Mouse (Mus musculus): Measurements from ENCODE around the gene Aanat. TPM values are rescaled to one million over a fixed set of nuclear protein-coding genes. Genes with fewer than 3 reads are reported as not detected.

Gene Aanat
- total and polyA plus RNA-seq, 3 experiments: not detected

- no peak overlapping the region for H3K4me3 ChIP-seq (replicated peaks in 1 of 3; ENCODE audit: low read depth in 2 of 3, low read length in 2 of 3, poor library complexity in 1 of 3)
- H3K4me2 ChIP-seq (ENCODE audit: insufficient read depth, low read depth, poor library complexity, severe bottlenecking): no peak overlapping the region
- H3K36me3 ChIP-seq (replicated peaks in 1 of 2; ENCODE audit: control insufficient read depth in 1 of 2, insufficient read depth in 1 of 2, low read length in 1 of 2): peaks cover 0 to 50% of the 10 kb centered on the region in 2 experiments
- H3K27me3 ChIP-seq (replicated peaks): no peaks in the 10 kb centered on the region
- no peak for DNase-seq (ENCODE audit: extremely low read depth)
- no peak overlapping the region for H3K27ac ChIP-seq (ENCODE audit: insufficient read depth, low read depth)
- peaks cover 22 to 87% of the 10 kb centered on the region in 2 experiments for H3K4me1 ChIP-seq (ENCODE audit: control insufficient read depth in 1 of 2, insufficient read depth in 2 of 2)
- no peaks in the 10 kb centered on the region for H3K9me3 ChIP-seq (replicated peaks; ENCODE audit: low read length)
- dilution Hi-C loops (cut with MboI; ENCODE audit: extremely low pct_ligation_motif_present, extremely low pct_unique_long_range_greater_than_20kb, low sequenced_read_pairs): no loop called here
- in situ Hi-C loops (cut with MboI; ENCODE audit: low pct_ligation_motif_present, low pct_unique_long_range_greater_than_20kb, low sequenced_read_pairs): no loop called here
- peaks cover 32% of the 10 kb centered on the region for H3K79me2 ChIP-seq (replicated peaks; ENCODE audit: control insufficient read depth, extremely low read depth, insufficient read depth, poor library complexity, severe bottlenecking)
- TF ChIP-seq SMC3 (IDR thresholded peaks at IDR 0.05; ENCODE audit: low read depth, low read length) (no peak), MAZ (IDR thresholded peaks at IDR 0.05; ENCODE audit: low read depth, low read length) (no peak), MEF2A (IDR thresholded peaks at IDR 0.05; ENCODE audit: borderline replicate concordance, low read depth, low read length) (no peak), ZC3H11A (IDR thresholded peaks at IDR 0.05; ENCODE audit: low read depth, low read length) (no peak), IRF4 (IDR thresholded peaks at IDR 0.05; ENCODE audit: low read depth, low read length) (no peak), RCOR1 (conservative IDR thresholded peaks at IDR 0.05; ENCODE audit: low read depth, low read length) (no peak), BHLHE40 (IDR thresholded peaks at IDR 0.05; ENCODE audit: low read depth, low read length) (no peak), NRF1 (IDR thresholded peaks at IDR 0.05; ENCODE audit: low read depth, low read length) (no peak), ETS1 (conservative IDR thresholded peaks at IDR 0.05; ENCODE audit: low read depth, low read length) (no peak), CHD1 (IDR thresholded peaks at IDR 0.05; ENCODE audit: low read depth, low read length) (no peak), POLR2AphosphoS2 (IDR thresholded peaks at IDR 0.05; ENCODE audit: low read depth, low read length) (no peak), MXI1 (IDR thresholded peaks at IDR 0.05; ENCODE audit: low read depth, low read length) (no peak), ZNF384 (IDR thresholded peaks at IDR 0.05; ENCODE audit: low read depth, low read length) (no peak), SIN3A (IDR thresholded peaks at IDR 0.05; ENCODE audit: low read length) (no peak)
- no peak overlapping the region for H3K9ac ChIP-seq (ENCODE audit: insufficient read depth, low read depth)
Observed at GRCm38 (mm10) chr11:116575396-116575795, 10.8 kb upstream of the Aanat start.

GRCm38 (mm10) chr11:116579280-116579679 is 7.0 kb upstream of the Aanat start:
- H3K9me3 ChIP-seq (replicated peaks; ENCODE audit: low read length): no peaks in the 10 kb centered on the region
- no peak overlapping the region for H3K27ac ChIP-seq (ENCODE audit: insufficient read depth, low read depth)
- peaks cover 2% of the 10 kb centered on the region for H3K27me3 ChIP-seq (replicated peaks)
- H3K9ac ChIP-seq (ENCODE audit: insufficient read depth, low read depth): no peak overlapping the region
- in situ Hi-C loops (cut with MboI; ENCODE audit: low pct_ligation_motif_present, low pct_unique_long_range_greater_than_20kb, low sequenced_read_pairs): no loop called here
- TF ChIP-seq USF1 (IDR thresholded peaks at IDR 0.05; ENCODE audit: low read depth, low read length) (no peak), MAZ (IDR thresholded peaks at IDR 0.05; ENCODE audit: low read depth, low read length) (no peak), NRF1 (IDR thresholded peaks at IDR 0.05; ENCODE audit: low read depth, low read length) (no peak), GABPA (IDR thresholded peaks at IDR 0.05; ENCODE audit: insufficient replicate concordance, low read depth, low read length) (no peak), MXI1 (IDR thresholded peaks at IDR 0.05; ENCODE audit: low read depth, low read length) (no peak), POLR2A (IDR thresholded peaks at IDR 0.05; ENCODE audit: low read depth, low read length) (no peak), SMC3 (IDR thresholded peaks at IDR 0.05; ENCODE audit: low read depth, low read length) (no peak), E2F4 (IDR thresholded peaks at IDR 0.05; ENCODE audit: insufficient replicate concordance, low read depth, low read length) (no peak), MAFK (IDR thresholded peaks at IDR 0.05; ENCODE audit: insufficient replicate concordance, low read length) (no peak), SIN3A (IDR thresholded peaks at IDR 0.05; ENCODE audit: low read length) (no peak), CHD1 (IDR thresholded peaks at IDR 0.05; ENCODE audit: low read depth, low read length) (no peak), ELF1 (IDR thresholded peaks at IDR 0.05; ENCODE audit: low read depth, low read length) (no peak), KAT2A (IDR thresholded peaks at IDR 0.05; ENCODE audit: insufficient replicate concordance, low read length) (no peak), ZNF384 (IDR thresholded peaks at IDR 0.05; ENCODE audit: low read depth, low read length) (no peak), TCF12 (IDR thresholded peaks at IDR 0.05; ENCODE audit: low read depth, low read length) (no peak), EP300 (IDR thresholded peaks at IDR 0.05; ENCODE audit: low read length) (no peak)
- H3K4me1 ChIP-seq (ENCODE audit: control insufficient read depth in 1 of 2, insufficient read depth in 2 of 2): peaks cover 3 to 53% of the 10 kb centered on the region in 2 experiments
- no peak overlapping the region for H3K4me2 ChIP-seq (ENCODE audit: insufficient read depth, low read depth, poor library complexity, severe bottlenecking)
- dilution Hi-C loops (cut with MboI; ENCODE audit: extremely low pct_ligation_motif_present, extremely low pct_unique_long_range_greater_than_20kb, low sequenced_read_pairs): no loop called here
- H3K4me3 ChIP-seq (replicated peaks in 1 of 3; ENCODE audit: low read depth in 2 of 3, low read length in 2 of 3, poor library complexity in 1 of 3): no peak overlapping the region
- peaks cover 29% of the 10 kb centered on the region for H3K79me2 ChIP-seq (replicated peaks; ENCODE audit: control insufficient read depth, extremely low read depth, insufficient read depth, poor library complexity, severe bottlenecking)
- peaks cover 0 to 36% of the 10 kb centered on the region in 2 experiments for H3K36me3 ChIP-seq (replicated peaks in 1 of 2; ENCODE audit: control insufficient read depth in 1 of 2, insufficient read depth in 1 of 2, low read length in 1 of 2)
- DNase-seq (ENCODE audit: extremely low read depth): no peak
